Mouse (Mus musculus) MEL (cell line): ENCODE measurements around the gene Asb2. TPM values are rescaled to one million over a fixed set of nuclear protein-coding genes. Genes with fewer than 3 reads are reported as not detected.

Experiments used
- DNase-seq: peaks from one replicate; pipeline ENCODE4 v3.0.0; 2011; ENCODE audit warnings: low read depth, low spot score
- H3K27ac ChIP-seq: 2 replicates; pipeline ENCODE4 v1.5.1; 2012; ENCODE audit warnings: low read depth, mild to moderate bottlenecking, control low read depth, low read length, moderate library complexity; ENCODE audit not compliant: control insufficient read depth
- H3K27me3 ChIP-seq, 2 experiments: fragments of 150-350 bp in 1 of 2; sonication (generic) in 1 of 2; 2 replicates each; pipeline ENCODE4 v1.6.1; 2012; ENCODE audit warnings: low read length in 2 of 2, mild to moderate bottlenecking in 2 of 2, improper control_type of control experiment in 1 of 2, moderate library complexity in 1 of 2; ENCODE audit not compliant: insufficient read depth in 2 of 2, control insufficient read depth in 1 of 2
- H3K36me3 ChIP-seq, 2 experiments: 2 replicates each; pipeline ENCODE4 v1.6.1; 2012 to 2014; ENCODE audit warnings: low read length in 2 of 2, improper control_type of control experiment in 1 of 2, inconsistent platforms in 1 of 2, mild to moderate bottlenecking in 1 of 2; ENCODE audit not compliant: insufficient read depth in 2 of 2, control insufficient read depth in 1 of 2
- H3K4me1 ChIP-seq, 2 experiments: fragments of 150-350 bp in 1 of 2; sonication (generic) in 1 of 2; 2 replicates each; pipeline ENCODE4 v1.6.1; 2012; ENCODE audit warnings: low read length in 2 of 2, improper control_type of control experiment in 1 of 2, mild to moderate bottlenecking in 1 of 2; ENCODE audit not compliant: insufficient read depth in 2 of 2, control insufficient read depth in 1 of 2
- H3K4me3 ChIP-seq, 2 experiments: fragments of 150-350 bp in 1 of 2; sonication (generic) in 1 of 2; 2 replicates each; pipeline ENCODE4 v1.5.1; 2012; ENCODE audit warnings: low read depth in 2 of 2, low read length in 2 of 2, mild to moderate bottlenecking in 2 of 2, moderate library complexity in 2 of 2, control low read depth in 1 of 2, improper control_type of control experiment in 1 of 2; ENCODE audit not compliant: control insufficient read depth in 1 of 2, insufficient read depth in 1 of 2
- H3K79me2 ChIP-seq: 2 replicates; pipeline ENCODE4 v1.6.1; 2012; ENCODE audit warnings: mild to moderate bottlenecking, low read length, moderate library complexity; ENCODE audit not compliant: control insufficient read depth, poor library complexity, insufficient read depth
- H3K9ac ChIP-seq: 2 replicates; pipeline ENCODE4 v1.6.1; 2012; ENCODE audit warnings: low read depth, mild to moderate bottlenecking, control low read depth, low read length, moderate library complexity; ENCODE audit not compliant: control insufficient read depth, poor library complexity, severe bottlenecking
- H3K9me3 ChIP-seq: fragments of 150-350 bp; sonication (generic); replicated peaks from 2 replicates; pipeline ENCODE4 v1.6.1; 2012; ENCODE audit warnings: mild to moderate bottlenecking, low read length, improper control_type of control experiment, moderate library complexity; ENCODE audit not compliant: insufficient read depth
- CHD2 ChIP-seq: IDR thresholded peaks from 2 replicates; pipeline ENCODE4 v1.6.1; 2011; ENCODE audit warnings: low read length, improper control_type of control experiment
- CTCF ChIP-seq, 3 experiments: IDR thresholded peaks in 2 of 3; conservative IDR thresholded peaks in 1 of 3; 2 replicates each; pipeline ENCODE4 v1.5.1; 2011 to 2012; ENCODE audit warnings: low read length in 3 of 3, low read depth in 2 of 3, mild to moderate bottlenecking in 2 of 3, improper control_type of control experiment in 1 of 3, inconsistent platforms in 1 of 3, mixed read lengths in 1 of 3, moderate library complexity in 1 of 3; ENCODE audit not compliant: control insufficient read depth in 1 of 3, insufficient read depth in 1 of 3, poor library complexity in 1 of 3, severe bottlenecking in 1 of 3
- ELF1 ChIP-seq: IDR thresholded peaks from 2 replicates; pipeline ENCODE4 v1.6.1; 2014; ENCODE audit warnings: low read depth, mild to moderate bottlenecking, inconsistent platforms, low read length, improper control_type of control experiment, moderate library complexity
- EP300 ChIP-seq, 2 experiments: IDR thresholded peaks; 2 replicates each; pipeline ENCODE4 v1.6.1; 2011; ENCODE audit warnings: improper control_type of control experiment in 2 of 2, low read length in 2 of 2, low read depth in 1 of 2, mild to moderate bottlenecking in 1 of 2
- ETS1 ChIP-seq: IDR thresholded peaks from 2 replicates; pipeline ENCODE4 v1.6.1; 2012; ENCODE audit warnings: low read depth, mild to moderate bottlenecking, inconsistent platforms, low read length, improper control_type of control experiment, moderate library complexity
- GATA1 ChIP-seq: IDR thresholded peaks from 2 replicates; pipeline ENCODE4 v1.6.1; 2011; ENCODE audit warnings: low read depth, low read length, improper control_type of control experiment
- JUND ChIP-seq: IDR thresholded peaks from 2 replicates; pipeline ENCODE4 v1.6.1; 2011; ENCODE audit warnings: low read depth, mild to moderate bottlenecking, improper control_type of control experiment, low read length
- KAT2A ChIP-seq: conservative IDR thresholded peaks from 2 replicates; pipeline ENCODE4 v1.6.1; 2012; ENCODE audit warnings: low read depth, low read length, improper control_type of control experiment, inconsistent platforms
- MAFK ChIP-seq: IDR thresholded peaks from 2 replicates; pipeline ENCODE4 v1.6.1; 2011; ENCODE audit warnings: low read depth, mild to moderate bottlenecking, low read length, improper control_type of control experiment, borderline replicate concordance
- MAX ChIP-seq: IDR thresholded peaks from 2 replicates; pipeline ENCODE4 v1.6.1; 2011; ENCODE audit warnings: low read length, improper control_type of control experiment
- MAZ ChIP-seq: IDR thresholded peaks from 2 replicates; pipeline ENCODE4 v1.6.1; 2012; ENCODE audit warnings: low read depth, mild to moderate bottlenecking, inconsistent platforms, low read length, improper control_type of control experiment
- MEF2A ChIP-seq: IDR thresholded peaks from 2 replicates; pipeline ENCODE4 v1.6.1; 2014; ENCODE audit warnings: low read depth, mild to moderate bottlenecking, inconsistent platforms, low read length, improper control_type of control experiment; ENCODE audit not compliant: poor library complexity, insufficient replicate concordance, severe bottlenecking; ENCODE audit errors: extremely low read depth
- MXI1 ChIP-seq: IDR thresholded peaks from 2 replicates; pipeline ENCODE4 v1.6.1; 2011; ENCODE audit warnings: mild to moderate bottlenecking, low read depth, low read length, improper control_type of control experiment
- MYB ChIP-seq: IDR thresholded peaks from 2 replicates; pipeline ENCODE4 v1.6.1; 2011; ENCODE audit warnings: mild to moderate bottlenecking, low read depth, low read length, improper control_type of control experiment
- MYC ChIP-seq: IDR thresholded peaks from 2 replicates; pipeline ENCODE4 v1.6.1; 2011; ENCODE audit warnings: low read depth, mild to moderate bottlenecking, low read length, improper control_type of control experiment, moderate library complexity
- NRF1 ChIP-seq: IDR thresholded peaks from 2 replicates; pipeline ENCODE4 v1.6.1; 2014; ENCODE audit warnings: low read depth, mild to moderate bottlenecking, inconsistent platforms, low read length, improper control_type of control experiment, moderate library complexity; ENCODE audit not compliant: poor library complexity, insufficient read depth, severe bottlenecking
- RAD21 ChIP-seq: IDR thresholded peaks from 2 replicates; pipeline ENCODE4 v1.6.1; 2011; ENCODE audit warnings: mild to moderate bottlenecking, low read depth, low read length, improper control_type of control experiment
- RCOR1 ChIP-seq: IDR thresholded peaks from 2 replicates; pipeline ENCODE4 v1.6.1; 2012; ENCODE audit warnings: low read depth, mild to moderate bottlenecking, inconsistent platforms, low read length, improper control_type of control experiment
- SIN3A ChIP-seq: IDR thresholded peaks from 2 replicates; pipeline ENCODE4 v1.6.1; 2012; ENCODE audit warnings: low read length, improper control_type of control experiment, inconsistent platforms
- TBP ChIP-seq: IDR thresholded peaks from 2 replicates; pipeline ENCODE4 v1.8.0; 2011; ENCODE audit warnings: low read depth, low read length, improper control_type of control experiment
- UBTF ChIP-seq: IDR thresholded peaks from 2 replicates; pipeline ENCODE4 v1.6.1; 2012; ENCODE audit warnings: low read depth, mild to moderate bottlenecking, inconsistent platforms, low read length, improper control_type of control experiment, moderate library complexity, borderline replicate concordance; ENCODE audit not compliant: insufficient read depth
- ZC3H11A ChIP-seq: IDR thresholded peaks from 2 replicates; pipeline ENCODE4 v1.6.1; 2012; ENCODE audit warnings: low read depth, mild to moderate bottlenecking, inconsistent platforms, low read length, improper control_type of control experiment
- ZKSCAN1 ChIP-seq: IDR thresholded peaks from 2 replicates; pipeline ENCODE4 v1.6.1; 2012; ENCODE audit warnings: low read depth, mild to moderate bottlenecking, inconsistent platforms, low read length, improper control_type of control experiment, moderate library complexity
- ZMIZ1 ChIP-seq: IDR thresholded peaks from 2 replicates; pipeline ENCODE4 v1.6.1; 2012; ENCODE audit warnings: low read depth, mild to moderate bottlenecking, inconsistent platforms, low read length, improper control_type of control experiment, moderate library complexity
- ZNF384 ChIP-seq: IDR thresholded peaks from 2 replicates; pipeline ENCODE4 v1.6.1; 2012; ENCODE audit warnings: low read depth, mild to moderate bottlenecking, inconsistent platforms, low read length, improper control_type of control experiment
- polyA plus RNA-seq, 2 experiments: library from polyadenylated mRNA; stranded (reverse) in 1 of 2; unstranded in 1 of 2; fragments of >175 nt in 1 of 2; fragments of >200 nt in 1 of 2; gene quantifications; 2 replicates each; pipeline versions ENCODE4 v1.2.1 to v1.2.4; 2012; ENCODE audit warnings: low replicate concordance in 2 of 2, low read depth in 1 of 2; ENCODE audit not compliant: insufficient read length in 2 of 2, insufficient read depth in 1 of 2, missing spikeins in 1 of 2
- total RNA-seq: library from RNA; depleted of rRNA; stranded (reverse); fragments of 300-350 nt; gene quantifications from 2 replicates; pipeline ENCODE4 v1.2.3, GENCODE M21; 2012

Gene Asb2
- total and polyA plus RNA-seq, 3 experiments, result 0.18 TPM; not detected in 2

- no peak for TF ChIP-seq MYB
- TF ChIP-seq ELF1, result no peak
- TF ChIP-seq MAZ, result no peak
- peak; percentile 78 to 92 (median 83) for TF ChIP-seq CTCF (IDR thresholded peaks at IDR 0.05 in 2 of 3, conservative IDR thresholded peaks at IDR 0.05 in 1 of 3; ENCODE audit: control insufficient read depth in 1 of 3, insufficient read depth in 1 of 3, low read depth in 2 of 3, low read length in 3 of 3, poor library complexity in 1 of 3, severe bottlenecking in 1 of 3)
- no peak for TF ChIP-seq ZNF384
- no peak for TF ChIP-seq ETS1
- peak; percentile 37; the same call in 1 of the 2 replicates for TF ChIP-seq NRF1
- TF ChIP-seq JUND, result no peak
Measured at GRCm38 (mm10) chr12:103367620-103368325, 12.0 kb upstream of the Asb2 start (continued).

- Histone ChIP-seq H3K79me2 (no peaks in the 10 kb centered on the region; the same call in 1 of the 2 replicates), H3K9me3 (no peaks in the 10 kb centered on the region), H3K36me3 (peaks cover 0 to 3% of the 10 kb centered on the region in 2 experiments; a peak in 1 of 4 replicates), H3K27ac (no peak overlapping the region), H3K9ac (peak overlapping the region; percentile 67; the same call in 1 of the 2 replicates), H3K4me3 (peak overlapping the region; percentile 21 to 56; a peak in 2 of 4 replicates), H3K27me3 (no peaks in the 10 kb centered on the region), H3K4me1 (peaks cover 0 to 18% of the 10 kb centered on the region in 2 experiments; a peak in 2 of 4 replicates)
- TF ChIP-seq ZC3H11A (no peak), RAD21 (no peak), ZKSCAN1 (no peak)
- DNase-seq, result no peak
Measured at GRCm38 (mm10) chr12:103367171-103367570, 11.4 kb upstream of the Asb2 start.

- H3K9ac ChIP-seq, result no peak overlapping the region
- no peak for TF ChIP-seq MAX
- no peak for TF ChIP-seq CHD2
- no peak for TF ChIP-seq ZMIZ1
- TF ChIP-seq MYC, result no peak
- no peak for TF ChIP-seq MXI1
- no peak for TF ChIP-seq UBTF
- no peak for TF ChIP-seq TBP
- no peak for TF ChIP-seq MEF2A
- TF ChIP-seq SIN3A, result no peak
- TF ChIP-seq NRF1, result no peak
- no peak for TF ChIP-seq MAFK
- TF ChIP-seq KAT2A, result no peak
- no peak for TF ChIP-seq GATA1
- no peak for TF ChIP-seq RCOR1
- TF ChIP-seq EP300 (IDR thresholded peaks at IDR 0.05; ENCODE audit: low read depth in 1 of 2, low read length in 2 of 2), result no peak
- peaks cover 0 to 6% of the 10 kb centered on the region in 2 experiments; a peak in 2 of 4 replicates for H3K4me1 ChIP-seq
- H3K9me3 ChIP-seq, result no peaks in the 10 kb centered on the region
- no peak for DNase-seq
- H3K27me3 ChIP-seq, result peaks cover 0 to 4% of the 10 kb centered on the region in 2 experiments; a peak in 2 of 4 replicates
- peaks cover 0 to 3% of the 10 kb centered on the region in 2 experiments; a peak in 1 of 4 replicates for H3K36me3 ChIP-seq
- no peak overlapping the region for H3K4me3 ChIP-seq
- H3K79me2 ChIP-seq, result no peaks in the 10 kb centered on the region
- no peak overlapping the region for H3K27ac ChIP-seq
Measured at GRCm38 (mm10) chr12:103362336-103362735, 6.5 kb upstream of the Asb2 start.
